Comparison of ENCODE assay signal across 7 mouse cellular contexts in the genomic region with DNA sequence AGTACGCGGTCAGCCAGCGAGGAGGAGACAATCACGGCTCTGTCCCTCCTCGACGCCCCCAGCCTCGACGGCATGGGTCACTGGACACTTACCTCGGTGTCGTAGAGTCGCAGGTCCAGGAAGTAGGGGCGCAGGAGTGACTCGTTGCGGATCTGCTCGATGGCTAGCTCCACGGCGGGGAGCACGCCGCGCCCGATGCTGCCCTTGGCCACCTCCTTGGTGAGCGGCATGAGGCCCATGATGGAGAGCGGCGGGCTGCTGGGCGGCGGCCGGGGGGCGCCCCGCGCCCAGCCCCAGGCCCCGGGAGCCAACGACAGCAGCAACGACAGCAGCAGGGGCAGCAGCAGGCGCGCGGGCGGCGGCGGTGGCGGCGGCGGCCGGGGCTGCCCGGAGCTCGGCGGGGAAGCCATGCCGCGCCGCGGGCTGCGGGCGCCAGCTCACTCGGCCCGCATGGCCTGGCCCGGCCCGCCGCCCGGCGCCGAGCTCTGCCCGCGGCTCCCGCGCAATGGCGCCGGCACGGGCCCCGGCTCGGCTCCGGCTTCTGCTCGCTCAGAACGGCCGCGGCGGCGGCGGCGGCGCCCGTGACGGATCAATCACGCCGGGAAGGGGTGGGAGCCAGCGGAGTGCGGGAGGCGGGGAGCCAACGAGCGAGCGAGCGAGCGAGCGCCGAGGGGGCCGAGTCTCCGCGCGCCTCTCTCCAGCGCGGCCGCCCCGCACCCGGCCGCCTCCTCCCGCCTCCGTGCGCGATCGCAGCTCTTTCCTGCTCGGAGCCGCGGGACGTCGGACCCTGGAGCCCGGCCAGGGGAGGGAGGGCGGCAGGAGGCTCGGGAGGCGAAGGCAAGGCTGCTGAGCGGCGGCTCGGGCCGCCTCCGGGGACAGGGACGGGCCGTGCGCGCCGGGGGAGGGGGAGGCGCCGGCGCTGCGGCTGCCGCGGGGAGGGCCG. TPM values are rescaled to one million over a fixed set of nuclear protein-coding genes. Genes with fewer than 3 reads are reported as not detected.
DNase-seq lines count a peak whose midpoint lies in the region; ATAC-seq and TF ChIP-seq lines count a peak whose summit lies in the region.

Gene Gabbr2, minus strand, starts transcription at position 858 of the 943 bp plus-strand sequence.

- no peak for TF ChIP-seq CTCF in G1E (IDR thresholded peaks at IDR 0.05; ENCODE audit: low read depth, low read length)

- no peak within 1 kb of the TSS for H3K27ac ChIP-seq in embryonic facial prominence, embryonic 15.5 days (replicated peaks)
- no peak within 1 kb of the TSS for H3K27ac ChIP-seq in kidney, embryonic 16.5 days (ENCODE audit: low read length)
- H3K27ac ChIP-seq in liver, embryonic 11.5 days (ENCODE audit: low read depth, low read length): no peak within 1 kb of the TSS

- no peak within 1 kb of the TSS for H3K9ac ChIP-seq in embryonic facial prominence, embryonic 15.5 days
- no peak within 1 kb of the TSS for H3K9ac ChIP-seq in kidney, embryonic 16.5 days (replicated peaks; ENCODE audit: low read length)
- H3K9ac ChIP-seq in liver, embryonic 11.5 days (ENCODE audit: low read depth, low read length): no peak within 1 kb of the TSS

- no peaks in the 10 kb centered on the region for H3K36me3 ChIP-seq in G1E (replicated peaks)
- H3K36me3 ChIP-seq in embryonic facial prominence, embryonic 15.5 days: no peaks in the 10 kb centered on the region
- H3K36me3 ChIP-seq in kidney, embryonic 16.5 days (ENCODE audit: insufficient read depth, low read length): no peaks in the 10 kb centered on the region
- no peaks in the 10 kb centered on the region for H3K36me3 ChIP-seq in liver, embryonic 11.5 days (ENCODE audit: control insufficient read depth, insufficient read depth, low read length)

- H3K4me3 ChIP-seq in G1E (ENCODE audit: low read depth, low read length): peak within 1 kb of the TSS; percentile 52; the same call in 1 of the 2 replicates
- peak within 1 kb of the TSS; percentile 52 for H3K4me3 ChIP-seq in embryonic facial prominence, embryonic 15.5 days (replicated peaks)
- H3K4me3 ChIP-seq in kidney, embryonic 16.5 days (ENCODE audit: low read length): peak within 1 kb of the TSS; percentile 53
- H3K4me3 ChIP-seq in liver, embryonic 11.5 days (ENCODE audit: low read depth, low read length): peak within 1 kb of the TSS; percentile 47

- no peak for ATAC-seq in G1E (ENCODE audit: extremely low read depth, insufficient number of reproducible peaks, low FRiP score, poor library complexity, severe bottlenecking)
- peak; percentile 26; the same call in 1 of the 2 replicates for ATAC-seq in embryonic facial prominence, embryonic 15.5 days (ENCODE audit: insufficient number of reproducible peaks, low FRiP score, low TSS enrichment, low read depth)
- ATAC-seq in kidney, embryonic 16.5 days (ENCODE audit: low FRiP score, low TSS enrichment): no peak
- no peak for ATAC-seq in liver, embryonic 11.5 days (replicated peaks; ENCODE audit: low FRiP score)
- no peak for ATAC-seq in megakaryocyte progenitor cell, adult 5-6 weeks (replicated peaks; ENCODE audit: poor library complexity)

- no peaks in the 10 kb centered on the region for H3K27me3 ChIP-seq in G1E (ENCODE audit: insufficient read depth, low read length)
- H3K27me3 ChIP-seq in embryonic facial prominence, embryonic 15.5 days: peaks cover 75% of the 10 kb centered on the region
- H3K27me3 ChIP-seq in kidney, embryonic 16.5 days (ENCODE audit: insufficient read depth, low read length): peaks cover 68% of the 10 kb centered on the region
- peaks cover 68% of the 10 kb centered on the region for H3K27me3 ChIP-seq in liver, embryonic 11.5 days (replicated peaks; ENCODE audit: control insufficient read depth, insufficient read depth, low read length)

- no peaks in the 10 kb centered on the region for H3K4me1 ChIP-seq in G1E (ENCODE audit: insufficient read depth, low read depth, low read length)
- peaks cover 23% of the 10 kb centered on the region for H3K4me1 ChIP-seq in embryonic facial prominence, embryonic 15.5 days
- peaks cover 16% of the 10 kb centered on the region for H3K4me1 ChIP-seq in kidney, embryonic 16.5 days (ENCODE audit: insufficient read depth, low read length)
- H3K4me1 ChIP-seq in liver, embryonic 11.5 days (replicated peaks; ENCODE audit: control insufficient read depth, insufficient read depth, low read length): no peaks in the 10 kb centered on the region

- peak within 1 kb of the TSS; percentile 97 for H3K4me2 ChIP-seq in embryonic facial prominence, embryonic 15.5 days (replicated peaks)
- peak within 1 kb of the TSS; percentile 96 for H3K4me2 ChIP-seq in kidney, embryonic 16.5 days (replicated peaks; ENCODE audit: low read depth, low read length)
- peak within 1 kb of the TSS; percentile 72 for H3K4me2 ChIP-seq in liver, embryonic 11.5 days

- no peak for DNase-seq in G1E (ENCODE audit: low spot score)
- DNase-seq in adrenal gland, postnatal 25 days: peak; percentile 10
- no peak for DNase-seq in liver, embryonic 11.5 days (ENCODE audit: low spot score)
- DNase-seq in right cerebral cortex, postnatal 25 days: peak; percentile 87

- WGBS in embryonic facial prominence, embryonic 15.5 days: under 1% methylated on average over 114 of the region's 134 CpGs
- WGBS in kidney, embryonic 16.5 days: under 1% methylated on average over 64 of the region's 134 CpGs
- WGBS in liver, embryonic 11.5 days: 2% methylated on average over 115 of the region's 134 CpGs

- H3K9me3 ChIP-seq in G1E (replicated peaks): peaks cover 86% of the 10 kb centered on the region
- no peaks in the 10 kb centered on the region for H3K9me3 ChIP-seq in embryonic facial prominence, embryonic 15.5 days (replicated peaks)
- H3K9me3 ChIP-seq in kidney, embryonic 16.5 days (ENCODE audit: low read length): no peaks in the 10 kb centered on the region
- no peaks in the 10 kb centered on the region for H3K9me3 ChIP-seq in liver, embryonic 11.5 days (ENCODE audit: control insufficient read depth, low read length)

RNA-seq across cellular contexts. Expression of gene Gabbr2, which starts in this region (rescaled TPM):
- total RNA-seq in G1E (2014; fragmentation: Nextera tagmentation) (not detected in 2 replicates), G1E (2017) (0.05 TPM in 1 of 2 replicates, not detected in the other)
- polyA plus RNA-seq in G1E (2012): not detected in 2 replicates
- 0.27 TPM in 1 of 2 replicates, not detected in the other for total RNA-seq in adrenal gland, postnatal 25 days (2021)
- 0.27 and 0.30 TPM in 2 replicates for polyA plus RNA-seq in embryonic facial prominence, embryonic 15.5 days (2015; fragmentation: Nextera tagmentation; extraction: Ambion mirVana)
- 0.11 and 0.13 TPM in 2 replicates for polyA plus RNA-seq in kidney, embryonic 16.5 days (2015; fragmentation: Nextera tagmentation; extraction: Ambion mirVana)
- polyA plus RNA-seq in liver, embryonic 11.5 days (2014; fragmentation: Nextera tagmentation; extraction: Ambion mirVana): 0.09 and 0.19 TPM in 2 replicates
- total RNA-seq in megakaryocyte progenitor cell, adult 5-6 weeks (2015): 0.02 TPM in 1 of 2 replicates, not detected in the other
- total RNA-seq in megakaryocyte progenitor cell, adult 5-6 weeks (2017): not detected in 2 replicates

Comparison
In these comparisons a context has a peak if more than half of its experiments do, and no peak if none do; other contexts are left out.
1. Peak in DNase-seq in adrenal gland, postnatal 25 days; RNA of the gene not detected or under 1 TPM.
2. Peak in ATAC-seq, H3K4me3 ChIP-seq and H3K4me2 ChIP-seq in embryonic facial prominence, embryonic 15.5 days; RNA of the gene not detected or under 1 TPM.